In the genomic region with DNA sequence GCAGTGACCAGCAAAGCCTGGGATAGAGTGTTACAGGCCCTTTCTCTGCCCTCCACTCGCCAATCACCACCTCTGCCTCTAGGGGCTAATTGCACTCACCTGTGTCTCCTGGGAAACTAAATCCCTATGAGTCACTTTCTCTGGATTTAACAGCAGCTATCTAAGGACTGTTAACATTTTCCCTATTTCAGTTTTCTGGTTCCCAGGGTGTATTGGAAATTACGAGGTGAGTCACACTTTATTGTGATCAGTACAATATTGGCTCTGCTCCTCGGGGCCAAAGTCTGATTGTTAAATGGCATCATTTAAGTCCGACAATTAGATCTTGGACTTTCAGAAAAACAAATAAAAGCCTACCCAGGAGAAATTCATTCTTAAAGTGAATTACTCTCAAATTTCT, we compare ENCODE assay signal across 23 mouse cellular contexts. TPM values are rescaled to one million over a fixed set of nuclear protein-coding genes. Genes with fewer than 3 reads are reported as not detected.
"Had no signal": no experiment of that assay in that cellular context is flagged by ENCODE, and none has a peak within 500 bp of the region (broad histone marks: within the 10 kb centered on the region; RNA-seq: fewer than 3 reads in every experiment).

No protein-coding gene starts in this region.

- H3K27me3 ChIP-seq: lung, embryonic 15.5 days; megakaryocyte, embryonic 14.5 days; midbrain, embryonic 13.5 days; midbrain, embryonic 15.5 days; neural tube, embryonic 12.5 days; stomach, embryonic 15.5 days had no signal

- DNase-seq: liver, postnatal 0 days; lung, adult 2 months; lung, postnatal 14 days; lung, postnatal 36 days; right cerebral cortex, adult 18-20 months; right cerebral cortex, postnatal 25 days; right cerebral cortex, postnatal 4 days; thymus, adult 18-20 months; thymus, postnatal 14 days; thymus, postnatal 36 days had no signal

- H3K4me2 ChIP-seq: lung, embryonic 15.5 days; midbrain, embryonic 11.5 days; midbrain, embryonic 13.5 days; midbrain, embryonic 15.5 days; neural tube, embryonic 12.5 days; stomach, embryonic 15.5 days had no signal

- H3K9me3 ChIP-seq: lung, embryonic 15.5 days; midbrain, embryonic 13.5 days; midbrain, embryonic 15.5 days; stomach, embryonic 15.5 days had no signal

- H3K36me3 ChIP-seq: lung, embryonic 15.5 days; midbrain, embryonic 13.5 days; midbrain, embryonic 15.5 days; neural tube, embryonic 12.5 days; stomach, embryonic 15.5 days had no signal

- H3K27ac ChIP-seq: lung, embryonic 15.5 days; macrophage; midbrain, embryonic 13.5 days; midbrain, embryonic 15.5 days; neural tube, embryonic 12.5 days; stomach, embryonic 15.5 days had no signal

- H3K4me1 ChIP-seq: lung, embryonic 15.5 days; midbrain, embryonic 13.5 days; midbrain, embryonic 15.5 days; neural tube, embryonic 12.5 days; stomach, embryonic 15.5 days had no signal

- H3K9ac ChIP-seq: liver, postnatal 0 days; lung, embryonic 15.5 days; midbrain, embryonic 13.5 days; midbrain, embryonic 15.5 days; neural tube, embryonic 12.5 days; stomach, embryonic 15.5 days had no signal

- H3K4me3 ChIP-seq: lung, embryonic 15.5 days; megakaryocyte, embryonic 14.5 days; midbrain, embryonic 13.5 days; midbrain, embryonic 15.5 days; neural tube, embryonic 12.5 days; stomach, embryonic 15.5 days had no signal

- ATAC-seq: liver, postnatal 0 days; lung, postnatal 0 days; midbrain, embryonic 13.5 days; midbrain, embryonic 15.5 days had no signal

RNA-seq across cellular contexts. Expression of a gene that starts 24.0 kb away (rescaled TPM):
- total RNA-seq: megakaryocyte progenitor cell, adult 5-6 weeks; monocyte, adult 5-6 weeks; neutrophil, adult 5-6 weeks had no signal
- polyA plus RNA-seq: macrophage; spleen, adult 2 months had no signal
